Mouse (Mus musculus): ENCODE measurements around the gene Emx2. TPM values are rescaled to one million over a fixed set of nuclear protein-coding genes. Genes with fewer than 3 reads are reported as not detected.

Gene Emx2
- polyA plus RNA-seq, 1 experiment, result not detected

DNA sequence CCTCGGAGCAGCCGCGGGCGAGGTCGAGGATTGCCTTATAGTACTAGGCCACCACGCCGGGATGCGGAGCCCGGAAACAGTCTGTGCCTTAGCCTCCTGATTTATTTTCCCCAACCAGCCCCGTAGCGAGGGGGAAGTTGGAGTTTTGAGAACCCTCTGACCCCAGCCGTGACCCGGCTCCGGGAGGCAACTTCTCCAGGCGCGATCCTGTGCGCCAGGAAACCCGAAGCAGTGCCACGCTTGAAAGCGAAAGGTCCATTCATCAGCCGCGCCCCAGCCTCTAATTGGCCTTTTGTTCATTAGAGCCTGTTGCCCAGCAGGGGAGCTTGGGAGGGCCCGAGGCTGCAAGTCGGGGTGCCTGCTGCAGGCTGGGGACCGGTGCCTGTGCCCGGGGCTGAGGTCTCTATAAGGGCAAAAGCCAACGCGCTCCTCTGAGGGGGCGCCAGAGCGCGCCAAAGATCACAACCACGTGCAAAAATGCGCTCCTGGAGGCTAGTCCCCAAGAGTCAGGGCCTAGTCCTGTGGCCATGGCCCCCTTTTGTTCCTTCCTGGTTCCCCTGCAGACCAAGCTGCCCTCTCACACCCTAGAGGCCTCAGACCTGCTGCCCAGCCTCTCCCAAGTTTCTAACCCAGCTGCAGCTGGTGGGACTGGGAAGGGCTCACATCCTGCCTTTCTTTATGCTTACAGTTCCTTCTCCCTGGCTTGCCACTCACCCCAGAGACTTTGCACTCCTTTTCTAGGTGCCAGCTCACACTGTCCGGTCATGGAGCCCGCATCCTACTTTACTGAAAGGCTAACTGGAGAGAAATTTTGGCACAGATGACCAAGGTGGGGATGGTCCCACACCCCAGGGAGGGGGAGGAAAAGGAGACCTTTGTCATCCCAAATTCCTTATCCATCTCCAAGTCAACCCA lies 11.1 kb downstream of the Emx2 start:
- TF ChIP-seq GATA1 (IDR thresholded peaks at IDR 0.05; ENCODE audit: low read length), result no peak

GRCm38 (mm10) chr19:59470074-59470630 lies 12.0 kb downstream of the Emx2 start:
- TF ChIP-seq GATA1 (IDR thresholded peaks at IDR 0.05; ENCODE audit: low read length), result no peak

DNA sequence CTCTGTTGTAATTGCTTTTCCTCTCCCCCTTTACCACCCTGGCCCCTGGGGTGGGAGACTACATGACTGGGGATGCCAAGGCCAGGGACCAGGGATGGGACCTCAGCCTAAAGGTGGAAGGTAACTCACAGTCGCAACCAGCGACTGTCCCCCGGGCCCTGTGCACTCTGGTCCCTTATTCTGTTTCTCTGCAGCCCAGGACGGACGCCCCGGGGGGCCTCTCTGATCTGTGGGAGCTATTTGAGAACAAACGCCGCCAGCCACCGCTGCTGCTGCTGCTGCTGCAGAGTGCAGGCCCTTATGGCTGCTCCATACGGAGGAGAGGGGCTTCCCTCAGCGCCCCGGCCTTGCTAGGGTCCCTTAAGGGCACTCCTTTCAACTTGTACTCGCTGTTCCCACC lies 12.7 kb downstream of the Emx2 start:
- TF ChIP-seq GATA1 (IDR thresholded peaks at IDR 0.05; ENCODE audit: low read length), result no peak

DNA sequence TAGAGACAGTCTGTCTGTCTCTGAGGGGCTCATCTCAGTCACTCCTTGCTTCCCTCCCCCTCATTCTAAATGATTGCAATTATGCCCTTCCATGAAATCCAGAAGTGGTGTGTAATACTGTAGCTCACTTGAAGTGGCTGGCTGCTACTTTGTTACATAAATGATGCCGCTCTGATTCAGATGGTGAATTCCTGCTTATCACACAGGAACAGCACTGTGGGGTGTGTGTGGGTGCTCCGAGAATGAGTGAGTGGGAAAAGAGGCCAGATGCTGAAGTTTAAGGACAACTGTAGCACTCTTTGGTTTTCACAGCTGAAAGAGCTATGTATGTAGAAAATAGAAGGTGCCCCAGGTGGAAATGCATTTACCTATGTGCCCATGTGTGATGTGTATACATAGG lies 14.7 kb downstream of the Emx2 start:
- no peak for TF ChIP-seq GATA1 (IDR thresholded peaks at IDR 0.05; ENCODE audit: low read length)

DNA sequence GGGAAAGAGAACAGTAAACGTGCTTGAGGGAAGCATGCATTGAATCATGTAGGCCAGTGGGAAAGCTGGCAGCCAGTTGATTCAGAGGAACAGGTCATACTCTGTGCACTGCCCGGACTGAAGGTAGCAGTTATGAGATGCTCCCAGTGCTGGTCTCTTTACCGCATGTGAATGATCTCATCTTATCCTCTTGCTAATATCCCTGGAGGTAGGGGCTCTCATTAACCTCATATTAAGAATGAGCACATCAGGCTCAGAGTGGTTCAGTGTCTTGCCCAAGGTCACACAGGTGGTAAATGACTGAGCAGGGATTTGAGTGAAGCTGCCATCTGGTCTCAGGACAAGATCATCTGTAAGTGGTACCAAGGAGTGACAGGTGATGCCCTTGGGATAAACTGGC lies 21.7 kb downstream of the Emx2 start:
- no peak for TF ChIP-seq GATA1 (IDR thresholded peaks at IDR 0.05; ENCODE audit: low read length)

- no peak for TF ChIP-seq GATA1 (IDR thresholded peaks at IDR 0.05; ENCODE audit: low read length)
These were observed 22.4 kb downstream of the Emx2 start for GRCm38 (mm10) chr19:59480563-59480962.

GRCm38 (mm10) chr19:59492258-59492657 lies 34.1 kb downstream of the Emx2 start:
- TF ChIP-seq GATA1 (IDR thresholded peaks at IDR 0.05; ENCODE audit: low read length), result no peak

- TF ChIP-seq GATA1 (IDR thresholded peaks at IDR 0.05; ENCODE audit: low read length), result no peak
These were observed 38.7 kb downstream of the Emx2 start for GRCm38 (mm10) chr19:59496832-59497231.

- TF ChIP-seq GATA1 (IDR thresholded peaks at IDR 0.05; ENCODE audit: low read length), result no peak
These were observed 50.7 kb downstream of the Emx2 start for GRCm38 (mm10) chr19:59508896-59509295.

GRCm38 (mm10) chr19:59513181-59513580 lies 55.0 kb downstream of the Emx2 start:
- no peak for TF ChIP-seq GATA1 (IDR thresholded peaks at IDR 0.05; ENCODE audit: low read length)

Other genes with a start within 250 kb of the Emx2 start
- not detected in 2 replicates for gene Kcnk18, start 239.2 kb upstream of the Emx2 start, polyA plus RNA-seq (2012)
- not detected in 2 replicates for gene Slc18a2, start 197.5 kb upstream of the Emx2 start, polyA plus RNA-seq (2012)
- gene Rps12-ps3, start 136.1 kb upstream of the Emx2 start, polyA plus RNA-seq (2012), result 18.6 and 31.5 TPM in 2 replicates
- gene Pdzd8, start 112.6 kb upstream of the Emx2 start, polyA plus RNA-seq (2012), result 15.6 and 17.7 TPM in 2 replicates

Data from G1E-ER4 (cell line).